Mouse (Mus musculus): ENCODE data around the gene Ppm1f.

DNA sequence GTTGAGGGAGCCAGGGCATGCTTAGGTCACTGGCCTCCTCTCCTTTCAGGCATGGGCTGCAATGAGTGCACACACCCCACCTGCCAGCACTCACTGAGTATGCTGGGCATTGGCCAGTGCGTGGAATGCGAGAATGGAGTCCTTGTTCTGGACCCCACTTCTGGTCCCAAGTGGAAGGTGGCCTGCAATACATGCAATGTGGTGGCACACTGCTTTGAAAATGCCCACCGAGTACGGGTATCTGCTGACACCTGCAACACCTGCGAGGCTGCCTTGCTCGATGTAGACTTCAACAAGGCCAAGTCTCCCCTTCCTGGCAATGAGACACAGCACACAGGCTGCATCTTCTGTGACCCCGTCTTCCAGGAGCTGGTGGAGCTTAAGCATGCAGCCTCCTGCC, 3.9 kb upstream of the Ppm1f start:
- TF ChIP-seq CTCF (IDR thresholded peaks at IDR 0.05; ENCODE audit: low read depth, low read length) (no peak), EP300 (IDR thresholded peaks at IDR 0.05; ENCODE audit: insufficient read depth, low read depth, low read length) (no peak), POLR2A (IDR thresholded peaks at IDR 0.05; ENCODE audit: insufficient read depth, low read length) (no peak)
